Mouse (Mus musculus): ENCODE data around the gene 2410137M14Rik. TPM values are rescaled to one million over a fixed set of nuclear protein-coding genes. Genes with fewer than 3 reads are reported as not detected.

2410137M14Rik gene
- polyA plus RNA-seq, 1 experiment = 0.56 TPM

DNA sequence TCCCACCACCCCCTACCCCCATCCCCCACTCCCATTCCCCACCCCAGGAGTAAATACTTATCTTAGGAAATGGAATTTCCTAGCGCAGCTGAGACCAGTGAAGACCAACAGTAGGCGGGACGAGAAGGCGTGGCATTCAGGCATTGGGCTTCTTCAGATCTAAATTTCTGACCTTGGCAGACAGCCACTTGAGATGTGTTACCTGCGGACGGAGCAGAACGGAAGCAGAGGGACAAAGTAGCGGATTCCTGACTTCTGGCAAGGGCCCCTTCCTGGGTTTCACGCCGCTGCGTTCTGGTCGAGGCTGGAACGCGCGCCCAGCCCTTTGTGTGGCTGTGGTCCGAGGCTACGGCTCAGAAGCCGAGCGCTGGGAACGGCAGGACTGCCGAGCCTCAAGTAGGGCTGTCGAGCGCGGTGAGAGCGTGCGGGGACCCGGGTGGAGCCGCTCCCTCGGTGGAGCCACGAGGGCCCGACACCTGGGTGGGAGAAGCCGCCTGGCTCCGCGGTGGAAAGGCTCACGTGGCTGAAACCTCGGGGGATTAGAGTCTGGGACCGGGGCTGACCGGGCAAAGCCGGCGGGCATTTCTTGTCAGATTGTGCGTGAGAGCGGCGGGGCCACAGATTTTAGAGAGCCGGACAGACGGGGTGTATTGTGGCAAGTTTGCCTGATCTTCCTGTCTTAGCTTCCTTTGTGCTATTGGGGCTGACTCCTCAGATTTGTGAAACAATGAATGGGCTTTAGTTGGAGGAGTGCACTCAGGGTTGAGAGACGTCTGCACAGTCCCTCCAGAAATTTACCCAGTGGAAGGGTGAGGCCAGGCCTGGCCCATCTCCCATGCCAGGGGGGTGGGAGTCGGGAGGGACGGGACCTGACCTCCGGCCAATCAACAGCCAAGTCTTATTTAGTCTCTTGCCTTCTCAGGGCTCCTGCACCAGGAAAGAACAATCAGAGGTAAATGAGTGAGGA is 21.6 kb upstream of the 2410137M14Rik start:
- peak overlapping the region; percentile 78 for H3K4me3 ChIP-seq (ENCODE audit: control insufficient read depth, low read depth, low read length)
- no peaks in the 10 kb centered on the region for H3K27me3 ChIP-seq (ENCODE audit: control insufficient read depth, insufficient read depth, low read length)
- H3K27ac ChIP-seq (ENCODE audit: control insufficient read depth, insufficient read depth, low read depth, low read length) = 0 out of 2 replicates have a peak overlapping the region, but pooled peaks have one; percentile 1
- no peaks in the 10 kb centered on the region for H3K36me3 ChIP-seq (ENCODE audit: control insufficient read depth, insufficient read depth, low read length)
- peaks cover 8% of the 10 kb centered on the region for H3K4me1 ChIP-seq (ENCODE audit: control insufficient read depth, insufficient read depth, low read length)
- TF ChIP-seq POLR2A (IDR thresholded peaks at IDR 0.05; ENCODE audit: control insufficient read depth, low read depth, low read length) (no peak), CTCF (IDR thresholded peaks at IDR 0.05; ENCODE audit: control insufficient read depth, insufficient read depth, insufficient replicate concordance, low read depth, low read length) (no peak)

GRCm38 (mm10) chr17:37000863-37001262 is 19.8 kb upstream of the 2410137M14Rik start, which contains the start of gene Zfp57:
Zfp57 (plus strand) TSS chr17:37001163.
- peaks cover 8% of the 10 kb centered on the region for H3K4me1 ChIP-seq (ENCODE audit: control insufficient read depth, insufficient read depth, low read length)
- no peaks in the 10 kb centered on the region for H3K36me3 ChIP-seq (ENCODE audit: control insufficient read depth, insufficient read depth, low read length)
- H3K27ac ChIP-seq (ENCODE audit: control insufficient read depth, insufficient read depth, low read depth, low read length) = no peak within 1 kb of the TSS
- H3K4me3 ChIP-seq (ENCODE audit: control insufficient read depth, low read depth, low read length) = no peak within 1 kb of the TSS; the same call in 1 of the 2 replicates
- H3K27me3 ChIP-seq (ENCODE audit: control insufficient read depth, insufficient read depth, low read length) = no peaks in the 10 kb centered on the region
- TF ChIP-seq CTCF (IDR thresholded peaks at IDR 0.05; ENCODE audit: control insufficient read depth, insufficient read depth, insufficient replicate concordance, low read depth, low read length) (no peak), POLR2A (IDR thresholded peaks at IDR 0.05; ENCODE audit: control insufficient read depth, low read depth, low read length) (no peak)

DNA sequence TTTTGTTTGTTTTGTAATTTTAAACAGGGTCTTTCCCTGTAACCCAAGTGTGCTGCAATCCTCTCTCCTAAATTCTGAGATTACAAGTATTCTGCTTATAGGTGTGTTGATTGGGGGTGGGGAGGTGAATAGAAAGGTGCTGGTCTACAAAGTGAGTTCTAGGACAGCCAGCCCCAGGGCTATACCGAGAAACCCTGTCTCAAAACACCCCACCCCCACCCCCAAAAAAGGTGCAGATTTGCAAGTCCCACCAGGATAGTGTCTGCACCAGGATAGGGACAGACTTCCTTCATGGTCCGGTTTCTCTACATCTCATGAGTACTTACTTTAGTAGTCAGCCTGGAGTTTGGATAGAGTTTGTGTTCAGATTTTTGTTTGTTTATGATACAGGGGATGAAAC is 17.4 kb upstream of the 2410137M14Rik start:
- Histone ChIP-seq H3K4me1 (ENCODE audit: control insufficient read depth, insufficient read depth, low read length) (peaks cover 8% of the 10 kb centered on the region), H3K36me3 (ENCODE audit: control insufficient read depth, insufficient read depth, low read length) (no peaks in the 10 kb centered on the region), H3K27ac (ENCODE audit: control insufficient read depth, insufficient read depth, low read depth, low read length) (no peak overlapping the region), H3K27me3 (ENCODE audit: control insufficient read depth, insufficient read depth, low read length) (no peaks in the 10 kb centered on the region), H3K4me3 (ENCODE audit: control insufficient read depth, low read depth, low read length) (no peak overlapping the region)
- TF ChIP-seq POLR2A (IDR thresholded peaks at IDR 0.05; ENCODE audit: control insufficient read depth, low read depth, low read length) (no peak), CTCF (IDR thresholded peaks at IDR 0.05; ENCODE audit: control insufficient read depth, insufficient read depth, insufficient replicate concordance, low read depth, low read length) (no peak)

DNA sequence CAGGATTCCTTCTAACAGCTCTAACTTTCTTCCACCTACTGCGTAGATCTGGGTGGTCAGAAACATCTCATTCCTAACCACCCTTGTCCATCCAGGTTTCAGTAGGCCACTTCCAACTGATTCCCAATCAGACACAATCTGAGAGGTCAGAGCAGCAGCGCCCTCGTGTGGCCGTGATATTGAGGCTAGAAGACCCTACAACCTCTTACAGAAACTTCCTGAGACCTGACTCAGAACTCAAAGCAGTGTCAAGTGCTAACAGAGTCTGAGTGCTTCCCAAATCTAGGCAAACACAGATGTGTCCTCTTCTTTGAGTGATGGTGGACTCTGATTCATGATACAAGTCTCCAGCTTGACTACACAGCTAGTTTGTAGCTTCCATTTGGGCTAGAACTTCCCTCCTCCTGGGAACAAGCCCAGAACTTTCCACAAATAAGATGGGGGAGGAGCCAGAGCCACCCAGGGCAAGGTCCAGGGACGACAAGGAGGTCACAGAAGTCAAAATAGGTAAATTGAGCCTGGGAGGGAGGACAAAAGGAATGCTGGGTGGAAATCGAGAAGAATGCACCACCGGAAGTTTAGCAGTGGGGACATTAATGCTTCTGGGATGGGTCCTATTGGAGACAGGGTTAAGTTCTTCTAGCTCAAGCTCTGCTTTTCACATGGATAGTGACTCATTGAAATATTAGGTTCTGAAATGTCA is 16.1 kb upstream of the 2410137M14Rik start:
- H3K27ac ChIP-seq (ENCODE audit: control insufficient read depth, insufficient read depth, low read depth, low read length) = no peak overlapping the region
- H3K4me3 ChIP-seq (ENCODE audit: control insufficient read depth, low read depth, low read length) = no peak overlapping the region
- TF ChIP-seq POLR2A (IDR thresholded peaks at IDR 0.05; ENCODE audit: control insufficient read depth, low read depth, low read length) (no peak), CTCF (IDR thresholded peaks at IDR 0.05; ENCODE audit: control insufficient read depth, insufficient read depth, insufficient replicate concordance, low read depth, low read length) (peak; percentile 63; the same call in 1 of the 2 replicates)

DNA sequence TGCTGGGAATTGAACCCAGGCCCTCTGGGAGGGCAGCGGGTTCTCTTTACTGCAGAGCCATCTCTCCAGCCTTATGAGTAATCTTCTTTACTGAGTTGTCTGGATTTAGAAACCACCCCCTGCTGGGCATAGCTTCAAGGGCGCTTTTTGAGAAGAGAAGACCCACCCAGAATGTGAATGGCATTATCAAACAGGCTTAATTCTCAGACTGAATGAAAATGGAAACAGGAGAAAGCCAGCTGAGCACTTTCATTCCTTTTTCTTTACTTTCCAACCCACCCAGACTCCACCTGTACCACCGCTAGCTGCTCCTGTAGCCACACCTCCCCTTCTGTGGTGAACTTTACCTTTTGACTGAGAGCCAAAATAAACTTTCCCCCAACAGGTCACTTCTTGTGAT is 14.4 kb upstream of the 2410137M14Rik start:
- Histone ChIP-seq H3K36me3 (ENCODE audit: control insufficient read depth, insufficient read depth, low read length) (no peaks in the 10 kb centered on the region), H3K4me3 (ENCODE audit: control insufficient read depth, low read depth, low read length) (no peak overlapping the region), H3K27ac (ENCODE audit: control insufficient read depth, insufficient read depth, low read depth, low read length) (no peak overlapping the region), H3K27me3 (ENCODE audit: control insufficient read depth, insufficient read depth, low read length) (no peaks in the 10 kb centered on the region), H3K4me1 (ENCODE audit: control insufficient read depth, insufficient read depth, low read length) (no peaks in the 10 kb centered on the region)
- TF ChIP-seq POLR2A (IDR thresholded peaks at IDR 0.05; ENCODE audit: control insufficient read depth, low read depth, low read length) (no peak), CTCF (IDR thresholded peaks at IDR 0.05; ENCODE audit: control insufficient read depth, insufficient read depth, insufficient replicate concordance, low read depth, low read length) (no peak)

More for the DNA sequence above, 16.1 kb upstream of the 2410137M14Rik start:
- H3K36me3 ChIP-seq (ENCODE audit: control insufficient read depth, insufficient read depth, low read length) = no peaks in the 10 kb centered on the region
- no peaks in the 10 kb centered on the region for H3K27me3 ChIP-seq (ENCODE audit: control insufficient read depth, insufficient read depth, low read length)
- H3K4me1 ChIP-seq (ENCODE audit: control insufficient read depth, insufficient read depth, low read length) = no peaks in the 10 kb centered on the region

- no peak overlapping the region for H3K4me3 ChIP-seq (ENCODE audit: control insufficient read depth, low read depth, low read length)
- no peaks in the 10 kb centered on the region for H3K4me1 ChIP-seq (ENCODE audit: control insufficient read depth, insufficient read depth, low read length)
- H3K36me3 ChIP-seq (ENCODE audit: control insufficient read depth, insufficient read depth, low read length) = no peaks in the 10 kb centered on the region
- no peak overlapping the region for H3K27ac ChIP-seq (ENCODE audit: control insufficient read depth, insufficient read depth, low read depth, low read length)
- H3K27me3 ChIP-seq (ENCODE audit: control insufficient read depth, insufficient read depth, low read length) = no peaks in the 10 kb centered on the region
- no peak for TF ChIP-seq POLR2A (IDR thresholded peaks at IDR 0.05; ENCODE audit: control insufficient read depth, low read depth, low read length)
- TF ChIP-seq CTCF (IDR thresholded peaks at IDR 0.05; ENCODE audit: control insufficient read depth, insufficient read depth, insufficient replicate concordance, low read depth, low read length) = no peak
Measured at GRCm38 (mm10) chr17:36994528-36994927, 13.5 kb upstream of the 2410137M14Rik start.

Measured in testis, adult 2 months (tissue).